Mouse (Mus musculus) right cerebral cortex, postnatal 14 days (tissue): ENCODE measurements around the gene Cdadc1.
"Not testable (repeated sequence)": the region's sequence is repeated elsewhere in the genome, so short reads cannot be mapped to it uniquely, and the experiment has no call there.

Source experiments
- DNase-seq: peaks from one replicate; pipeline ENCODE4 v3.0.0; 2022

Gene Cdadc1

GRCm38 (mm10) chr14:59597398-59598259, at the start of gene Cdadc1:
Gene Cdadc1, minus strand, starts transcription at chr14:59597959.
- peak; percentile 92 for DNase-seq

GRCm38 (mm10) chr14:59646826-59647697, 49.3 kb upstream of the Cdadc1 start:
- DNase-seq, result no peak

GRCm38 (mm10) chr14:59644896-59645295, 47.1 kb upstream of the Cdadc1 start:
- DNase-seq, result no peak

GRCm38 (mm10) chr14:59644166-59644565, 46.4 kb upstream of the Cdadc1 start:
- no peak for DNase-seq

GRCm38 (mm10) chr14:59643582-59643981, 45.8 kb upstream of the Cdadc1 start:
- DNase-seq, result no peak

- DNase-seq, result no peak
Measured at GRCm38 (mm10) chr14:59641856-59642255, 44.1 kb upstream of the Cdadc1 start.

- DNase-seq, result no peak
Measured at GRCm38 (mm10) chr14:59638906-59639703, 41.3 kb upstream of the Cdadc1 start.

GRCm38 (mm10) chr14:59633988-59634387, 36.2 kb upstream of the Cdadc1 start:
- no peak for DNase-seq

GRCm38 (mm10) chr14:59633295-59633898, 35.6 kb upstream of the Cdadc1 start:
- DNase-seq, result no peak

- no peak for DNase-seq
Measured at GRCm38 (mm10) chr14:59632067-59632466, 34.3 kb upstream of the Cdadc1 start.

- DNase-seq, result no peak
Measured at GRCm38 (mm10) chr14:59630096-59630495, 32.3 kb upstream of the Cdadc1 start.

GRCm38 (mm10) chr14:59629308-59629707, 31.5 kb upstream of the Cdadc1 start:
- no peak for DNase-seq

GRCm38 (mm10) chr14:59627823-59628222, 30.1 kb upstream of the Cdadc1 start:
- peak; percentile 39 for DNase-seq

GRCm38 (mm10) chr14:59627142-59627680, 29.5 kb upstream of the Cdadc1 start:
- DNase-seq, result no peak

GRCm38 (mm10) chr14:59626711-59627110, 29.0 kb upstream of the Cdadc1 start:
- no peak for DNase-seq

GRCm38 (mm10) chr14:59625806-59626364, 28.1 kb upstream of the Cdadc1 start:
- peak; percentile 34 for DNase-seq

GRCm38 (mm10) chr14:59625158-59625805, 27.5 kb upstream of the Cdadc1 start, which contains the start of gene Shisa2:
Gene Shisa2, plus strand, starts transcription at chr14:59625308.
- peak; percentile 67 for DNase-seq

- DNase-seq, result no peak
Measured at GRCm38 (mm10) chr14:59624326-59624885, 26.6 kb upstream of the Cdadc1 start.

GRCm38 (mm10) chr14:59616802-59617201, 19.0 kb upstream of the Cdadc1 start:
- no peak for DNase-seq

- DNase-seq, result not testable (repeated sequence)
Measured at GRCm38 (mm10) chr14:59614149-59614548, 16.4 kb upstream of the Cdadc1 start.
